Mouse (Mus musculus): ENCODE measurements around the gene Cers3.

DNA sequence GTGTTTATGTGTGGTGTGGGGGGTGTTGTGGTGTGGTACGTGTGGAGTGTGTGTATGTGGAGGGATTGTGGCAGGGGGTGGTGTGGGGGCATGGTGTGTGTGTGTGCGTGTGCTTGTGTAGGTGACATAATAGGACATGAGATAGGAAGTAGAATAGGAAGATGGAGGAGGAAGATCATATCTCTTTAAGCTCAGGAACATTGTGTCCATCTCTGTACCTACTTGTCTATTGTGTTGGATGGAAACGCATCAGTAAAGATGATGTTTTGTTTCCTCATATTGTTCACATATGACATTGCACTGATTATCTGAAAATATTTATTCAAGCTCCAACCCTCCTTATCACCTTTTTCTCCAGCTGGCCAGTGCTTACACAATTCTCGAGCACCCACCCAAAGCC is 5.9 kb upstream of the Cers3 start:
- no peak for TF ChIP-seq CTCF (IDR thresholded peaks at IDR 0.05)
- no peak for TF ChIP-seq EP300 (IDR thresholded peaks at IDR 0.05; ENCODE audit: insufficient read depth, low read depth, low read length)
- TF ChIP-seq POLR2A (IDR thresholded peaks at IDR 0.05; ENCODE audit: insufficient read depth, low read depth, low read length) = no peak

All from heart, adult 2 months (tissue).